Mouse (Mus musculus): ENCODE results near the gene Acbd4. TPM values are rescaled to one million over a fixed set of nuclear protein-coding genes. Genes with fewer than 3 reads are reported as not detected.

Gene Acbd4
- polyA plus RNA-seq, 1 experiment from 2014 or later, result 17.0 TPM

GRCm38 (mm10) chr11:103078131-103078530 is 23.4 kb upstream of the Acbd4 start:
- ATAC-seq, result no peak
- peaks cover 10% of the 10 kb centered on the region for H3K4me1 ChIP-seq (replicated peaks; ENCODE audit: control insufficient read depth, insufficient read depth, low read length)
- peaks cover 20% of the 10 kb centered on the region for H3K27me3 ChIP-seq (replicated peaks; ENCODE audit: control insufficient read depth, insufficient read depth, low read length)
- no peak overlapping the region for H3K4me2 ChIP-seq (ENCODE audit: low read length)
- H3K9ac ChIP-seq (replicated peaks; ENCODE audit: low read depth, low read length), result no peak overlapping the region
- no peaks in the 10 kb centered on the region for H3K36me3 ChIP-seq (ENCODE audit: control insufficient read depth, insufficient read depth)
- H3K4me3 ChIP-seq (replicated peaks; ENCODE audit: low read length), result no peak overlapping the region
- H3K27ac ChIP-seq (ENCODE audit: low read length), result no peak overlapping the region
- 85% methylated on average over 11 of the region's 11 CpGs for WGBS
- no peaks in the 10 kb centered on the region for H3K9me3 ChIP-seq (ENCODE audit: control insufficient read depth, low read length)

GRCm38 (mm10) chr11:103080323-103081091 is 21.0 kb upstream of the Acbd4 start:
- Histone ChIP-seq H3K4me1 (replicated peaks; ENCODE audit: control insufficient read depth, insufficient read depth, low read length) (peaks cover 10% of the 10 kb centered on the region), H3K9ac (replicated peaks; ENCODE audit: low read depth, low read length) (peak overlapping the region; percentile 42), H3K4me3 (replicated peaks; ENCODE audit: low read length) (peak overlapping the region; percentile 32), H3K36me3 (ENCODE audit: control insufficient read depth, insufficient read depth) (no peaks in the 10 kb centered on the region), H3K27ac (ENCODE audit: low read length) (no peak overlapping the region), H3K9me3 (ENCODE audit: control insufficient read depth, low read length) (no peaks in the 10 kb centered on the region), H3K4me2 (ENCODE audit: low read length) (peak overlapping the region; percentile 55), H3K27me3 (replicated peaks; ENCODE audit: control insufficient read depth, insufficient read depth, low read length) (peaks cover 20% of the 10 kb centered on the region)
- WGBS, result 2% methylated on average over 42 of the region's 43 CpGs
- ATAC-seq, result no peak

- H3K4me3 ChIP-seq (replicated peaks; ENCODE audit: low read length), result no peak overlapping the region
- no peak overlapping the region for H3K9ac ChIP-seq (replicated peaks; ENCODE audit: low read depth, low read length)
- 58% methylated on average over 6 of the region's 6 CpGs for WGBS
- no peaks in the 10 kb centered on the region for H3K9me3 ChIP-seq (ENCODE audit: control insufficient read depth, low read length)
- no peak overlapping the region for H3K27ac ChIP-seq (ENCODE audit: low read length)
- peaks cover 10% of the 10 kb centered on the region for H3K4me1 ChIP-seq (replicated peaks; ENCODE audit: control insufficient read depth, insufficient read depth, low read length)
- H3K27me3 ChIP-seq (replicated peaks; ENCODE audit: control insufficient read depth, insufficient read depth, low read length), result peaks cover 20% of the 10 kb centered on the region
- no peak for ATAC-seq
- H3K4me2 ChIP-seq (ENCODE audit: low read length), result no peak overlapping the region
- H3K36me3 ChIP-seq (ENCODE audit: control insufficient read depth, insufficient read depth), result no peaks in the 10 kb centered on the region
Measured at GRCm38 (mm10) chr11:103081631-103082030, 19.9 kb upstream of the Acbd4 start.

- H3K36me3 ChIP-seq (ENCODE audit: control insufficient read depth, insufficient read depth), result no peaks in the 10 kb centered on the region
- no peaks in the 10 kb centered on the region for H3K27me3 ChIP-seq (replicated peaks; ENCODE audit: control insufficient read depth, insufficient read depth, low read length)
- no peak overlapping the region for H3K27ac ChIP-seq (ENCODE audit: low read length)
- no peak overlapping the region for H3K4me2 ChIP-seq (ENCODE audit: low read length)
- no peaks in the 10 kb centered on the region for H3K9me3 ChIP-seq (ENCODE audit: control insufficient read depth, low read length)
- no peak for ATAC-seq
- no peak overlapping the region for H3K9ac ChIP-seq (replicated peaks; ENCODE audit: low read depth, low read length)
- H3K4me3 ChIP-seq (replicated peaks; ENCODE audit: low read length), result no peak overlapping the region
- WGBS, result 92% methylated on average over 7 of the region's 7 CpGs
- no peaks in the 10 kb centered on the region for H3K4me1 ChIP-seq (replicated peaks; ENCODE audit: control insufficient read depth, insufficient read depth, low read length)
Measured at GRCm38 (mm10) chr11:103093306-103093705, 8.2 kb upstream of the Acbd4 start.

GRCm38 (mm10) chr11:103093862-103094833 is 7.3 kb upstream of the Acbd4 start:
- Histone ChIP-seq H3K27ac (ENCODE audit: low read length) (no peak overlapping the region), H3K27me3 (replicated peaks; ENCODE audit: control insufficient read depth, insufficient read depth, low read length) (no peaks in the 10 kb centered on the region), H3K4me3 (replicated peaks; ENCODE audit: low read length) (no peak overlapping the region), H3K9me3 (ENCODE audit: control insufficient read depth, low read length) (no peaks in the 10 kb centered on the region), H3K9ac (replicated peaks; ENCODE audit: low read depth, low read length) (no peak overlapping the region), H3K4me1 (replicated peaks; ENCODE audit: control insufficient read depth, insufficient read depth, low read length) (no peaks in the 10 kb centered on the region), H3K4me2 (ENCODE audit: low read length) (no peak overlapping the region), H3K36me3 (ENCODE audit: control insufficient read depth, insufficient read depth) (no peaks in the 10 kb centered on the region)
- 80% methylated on average over 20 of the region's 20 CpGs for WGBS
- no peak for ATAC-seq

GRCm38 (mm10) chr11:103095107-103095670 is 6.3 kb upstream of the Acbd4 start:
- H3K27ac ChIP-seq (ENCODE audit: low read length), result no peak overlapping the region
- peaks cover under 1% of the 10 kb centered on the region; the same call in 1 of the 2 replicates for H3K27me3 ChIP-seq (replicated peaks; ENCODE audit: control insufficient read depth, insufficient read depth, low read length)
- H3K4me3 ChIP-seq (replicated peaks; ENCODE audit: low read length), result no peak overlapping the region
- 50% methylated on average over 9 of the region's 9 CpGs for WGBS
- H3K4me2 ChIP-seq (ENCODE audit: low read length), result no peak overlapping the region
- H3K9me3 ChIP-seq (ENCODE audit: control insufficient read depth, low read length), result no peaks in the 10 kb centered on the region
- no peaks in the 10 kb centered on the region for H3K36me3 ChIP-seq (ENCODE audit: control insufficient read depth, insufficient read depth)
- no peak overlapping the region for H3K9ac ChIP-seq (replicated peaks; ENCODE audit: low read depth, low read length)
- no peaks in the 10 kb centered on the region for H3K4me1 ChIP-seq (replicated peaks; ENCODE audit: control insufficient read depth, insufficient read depth, low read length)
- ATAC-seq, result no peak

- no peak for ATAC-seq
Measured at GRCm38 (mm10) chr11:103095801-103096200, 5.7 kb upstream of the Acbd4 start.

GRCm38 (mm10) chr11:103096979-103097894 is 4.2 kb upstream of the Acbd4 start:
- Histone ChIP-seq H3K36me3 (ENCODE audit: control insufficient read depth, insufficient read depth) (no peaks in the 10 kb centered on the region), H3K9me3 (ENCODE audit: control insufficient read depth, low read length) (no peaks in the 10 kb centered on the region), H3K4me3 (replicated peaks; ENCODE audit: low read length) (no peak overlapping the region), H3K4me2 (ENCODE audit: low read length) (no peak overlapping the region), H3K9ac (replicated peaks; ENCODE audit: low read depth, low read length) (no peak overlapping the region), H3K27ac (ENCODE audit: low read length) (no peak overlapping the region), H3K4me1 (replicated peaks; ENCODE audit: control insufficient read depth, insufficient read depth, low read length) (peaks cover 14% of the 10 kb centered on the region), H3K27me3 (replicated peaks; ENCODE audit: control insufficient read depth, insufficient read depth, low read length) (peaks cover 12% of the 10 kb centered on the region; the same call in 1 of the 2 replicates)
- ATAC-seq, result no peak
- WGBS, result 25% methylated on average over 22 of the region's 22 CpGs

More at GRCm38 (mm10) chr11:103095801-103096200, 5.7 kb upstream of the Acbd4 start:
- peaks cover 7% of the 10 kb centered on the region; the same call in 1 of the 2 replicates for H3K27me3 ChIP-seq (replicated peaks; ENCODE audit: control insufficient read depth, insufficient read depth, low read length)
- H3K27ac ChIP-seq (ENCODE audit: low read length), result no peak overlapping the region
- 92% methylated on average over 6 of the region's 6 CpGs for WGBS
- no peak overlapping the region for H3K4me3 ChIP-seq (replicated peaks; ENCODE audit: low read length)
- H3K4me2 ChIP-seq (ENCODE audit: low read length), result no peak overlapping the region
- no peak overlapping the region for H3K9ac ChIP-seq (replicated peaks; ENCODE audit: low read depth, low read length)
- no peaks in the 10 kb centered on the region for H3K9me3 ChIP-seq (ENCODE audit: control insufficient read depth, low read length)
- H3K4me1 ChIP-seq (replicated peaks; ENCODE audit: control insufficient read depth, insufficient read depth, low read length), result no peaks in the 10 kb centered on the region
- no peaks in the 10 kb centered on the region for H3K36me3 ChIP-seq (ENCODE audit: control insufficient read depth, insufficient read depth)

All from forebrain, embryonic 16.5 days (tissue).